Mouse (Mus musculus): ENCODE measurements around the gene Rgs6. TPM values are rescaled to one million over a fixed set of nuclear protein-coding genes. Genes with fewer than 3 reads are reported as not detected.

Rgs6 gene
- polyA plus RNA-seq, 2 experiments from 2014 or later, result 0.28 TPM; not detected in 1

DNA sequence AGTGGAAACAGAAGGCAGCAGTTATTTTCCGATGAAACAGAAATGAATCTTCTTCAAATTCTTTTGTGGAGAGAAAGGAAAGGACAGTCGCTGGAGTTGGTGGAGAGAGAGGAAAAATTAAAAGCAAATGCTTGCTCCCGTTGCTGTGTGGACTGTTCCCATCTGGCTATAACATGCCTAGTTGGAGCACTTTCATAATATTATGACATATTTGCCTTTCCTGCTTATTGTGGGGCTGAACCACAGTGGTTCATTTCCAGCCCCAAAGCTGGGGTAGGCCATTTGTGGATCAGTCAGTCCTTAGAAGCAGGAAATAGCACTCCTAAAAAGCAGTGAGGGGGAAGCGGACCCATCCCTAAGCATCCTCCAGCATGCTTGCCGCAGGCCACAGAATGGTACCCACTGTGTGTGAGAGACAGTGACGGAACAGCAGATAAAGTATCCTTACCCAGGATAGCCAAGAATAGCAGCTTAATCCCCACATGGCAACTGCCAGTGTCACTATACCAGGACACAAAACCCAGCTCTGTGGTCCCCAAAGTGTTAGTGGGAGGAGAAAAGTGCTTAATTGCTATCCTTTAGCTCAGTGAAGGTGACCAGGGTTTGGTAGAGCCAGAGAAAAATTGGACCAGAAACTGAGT lies 456.0 kb downstream of the Rgs6 start:
- no peak for ATAC-seq

DNA sequence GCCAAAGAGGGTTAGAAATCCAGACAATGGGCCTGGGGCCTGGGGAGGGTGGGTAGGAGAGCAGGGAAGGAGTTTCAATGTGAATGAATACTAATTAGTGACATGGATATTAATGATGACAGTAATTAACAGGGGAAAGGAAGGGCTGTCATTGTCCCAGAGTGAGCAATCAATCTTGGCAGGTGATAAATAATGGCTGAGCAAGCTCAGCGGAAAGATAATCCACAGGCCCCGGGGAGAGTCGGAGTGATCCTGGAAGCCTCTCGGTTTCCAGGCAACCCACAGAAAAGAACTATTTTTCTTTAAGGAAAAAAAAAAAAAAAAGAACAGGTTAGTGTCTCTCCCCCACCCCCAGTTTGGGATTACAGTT lies 456.5 kb downstream of the Rgs6 start:
- no peak for ATAC-seq

- no peak for ATAC-seq
These were observed 457.0 kb downstream of the Rgs6 start for GRCm38 (mm10) chr12:83045001-83045531.

GRCm38 (mm10) chr12:83046734-83047133 lies 458.6 kb downstream of the Rgs6 start:
- no peak for ATAC-seq

- no peak for ATAC-seq
These were observed 459.6 kb downstream of the Rgs6 start for GRCm38 (mm10) chr12:83047710-83048109.

- no peak for ATAC-seq
These were observed 462.4 kb downstream of the Rgs6 start for GRCm38 (mm10) chr12:83050514-83050913.

GRCm38 (mm10) chr12:83052391-83052790 lies 464.3 kb downstream of the Rgs6 start:
- no peak for ATAC-seq

DNA sequence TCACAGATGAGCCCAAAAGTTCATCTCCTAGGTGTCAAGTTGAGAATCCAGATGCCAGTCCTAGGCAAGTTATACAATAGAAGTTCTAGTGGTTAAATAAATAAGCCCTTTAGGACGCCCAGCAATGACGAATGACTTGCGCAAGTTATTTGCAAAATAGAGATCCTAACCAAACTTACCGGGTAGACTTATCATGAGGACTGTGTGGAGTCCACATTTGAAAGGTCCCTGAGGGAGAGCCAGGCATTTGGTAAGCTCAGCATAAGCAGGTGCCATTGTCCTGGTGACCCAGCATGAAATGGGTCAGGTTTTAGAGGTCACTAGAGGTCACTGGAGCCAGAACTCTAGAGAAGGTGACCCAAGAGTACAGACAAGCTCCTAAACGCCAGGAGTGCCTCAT lies 467.6 kb downstream of the Rgs6 start:
- ATAC-seq, result no peak

DNA sequence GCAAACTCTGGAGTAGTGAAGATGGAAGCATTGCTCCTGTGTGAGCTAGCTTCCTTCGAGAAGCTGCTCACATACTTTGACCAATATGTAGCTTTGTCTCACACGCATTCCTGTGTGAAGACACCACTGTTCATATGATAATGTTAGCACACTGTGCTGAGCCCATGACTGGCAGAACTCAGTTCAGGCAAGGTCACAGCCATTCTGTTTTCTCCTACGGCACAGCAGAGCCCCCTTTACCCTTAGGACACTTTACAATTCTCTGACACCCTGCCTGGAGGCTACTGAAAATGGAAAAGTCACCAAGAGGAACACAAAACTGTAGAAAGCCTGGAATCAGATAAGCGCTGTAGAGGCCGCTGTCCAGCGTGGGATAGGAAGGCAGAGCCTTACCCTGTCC lies 478.3 kb downstream of the Rgs6 start:
- no peak for ATAC-seq

- ATAC-seq, result no peak
These were observed 482.8 kb downstream of the Rgs6 start for GRCm38 (mm10) chr12:83070848-83071247.

DNA sequence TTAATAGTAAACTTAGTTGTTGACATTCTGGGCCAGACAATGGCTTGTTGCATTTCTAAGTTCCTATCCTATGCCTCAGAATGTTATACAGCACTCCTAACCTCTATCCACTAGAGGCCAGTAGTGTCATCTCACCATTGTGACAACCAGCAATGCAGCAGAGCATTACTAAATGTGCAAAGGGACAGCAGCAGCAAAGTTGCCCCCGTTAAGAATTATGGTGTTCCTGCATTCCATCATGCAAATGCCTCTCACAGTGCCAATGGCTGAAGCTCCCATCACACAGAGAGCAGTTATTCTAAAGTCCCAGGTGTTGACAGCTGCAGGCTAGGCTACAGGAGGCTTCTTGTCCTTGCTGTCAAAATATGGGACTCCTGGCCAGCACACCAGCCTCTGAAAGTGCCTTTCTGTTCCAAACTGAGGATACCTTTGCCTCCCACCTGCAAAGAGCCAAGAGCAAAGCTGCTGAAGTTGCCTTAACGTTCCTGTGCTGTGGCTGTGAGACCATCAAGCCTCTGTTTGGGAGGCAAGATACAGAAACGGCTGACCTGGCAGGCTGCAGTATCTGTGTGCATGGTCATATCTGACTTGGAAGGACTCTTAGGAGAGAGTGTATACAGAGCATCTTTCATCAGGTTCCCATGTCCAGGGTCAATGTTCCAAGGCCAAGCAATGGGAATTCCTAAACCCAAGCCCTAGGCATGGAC lies 484.2 kb downstream of the Rgs6 start:
- ATAC-seq, result no peak

GRCm38 (mm10) chr12:83072951-83073878 lies 485.1 kb downstream of the Rgs6 start:
- ATAC-seq, result no peak

DNA sequence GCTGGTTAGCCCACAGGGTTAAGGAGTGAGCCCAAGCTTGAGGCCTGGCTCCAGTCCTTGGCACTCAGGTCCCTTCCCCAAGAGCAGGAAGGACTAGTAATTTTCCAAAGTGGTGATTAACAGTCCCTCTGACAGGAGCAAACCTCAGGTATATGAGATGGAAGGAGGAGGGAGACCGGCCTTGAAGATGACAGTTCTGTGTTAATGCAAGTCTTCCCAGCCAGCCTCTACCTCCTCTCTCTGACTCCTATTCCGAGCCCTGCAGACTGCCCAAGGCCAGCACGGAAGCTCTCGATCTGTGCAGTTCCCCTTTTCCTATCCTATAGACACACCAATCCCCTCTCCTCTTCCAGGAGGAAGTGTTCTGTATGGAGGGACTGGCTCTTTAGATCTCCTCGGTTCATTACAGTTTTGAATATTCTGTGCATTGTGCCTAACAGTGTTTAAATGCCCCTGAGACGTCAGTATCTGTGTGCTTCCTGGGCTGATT lies 485.8 kb downstream of the Rgs6 start:
- no peak for ATAC-seq

DNA sequence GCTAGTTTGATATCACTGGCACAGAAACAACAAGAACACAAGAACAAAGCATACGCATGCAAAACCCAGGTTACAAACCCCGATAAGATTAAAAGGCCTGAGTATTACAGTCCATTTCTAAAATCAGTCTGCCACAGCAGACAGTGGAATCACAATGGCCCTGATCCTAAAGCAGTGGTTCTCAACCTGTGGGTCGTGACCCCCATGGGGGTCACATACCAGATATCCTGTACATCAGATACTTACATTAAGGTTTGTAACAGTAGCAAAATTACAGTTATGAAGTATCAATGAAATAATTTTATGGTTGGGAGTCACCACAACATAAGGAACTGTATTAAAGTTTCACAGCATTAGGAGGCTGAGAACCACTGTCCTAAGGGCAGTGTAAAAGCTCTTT lies 488.1 kb downstream of the Rgs6 start:
- no peak for ATAC-seq

DNA sequence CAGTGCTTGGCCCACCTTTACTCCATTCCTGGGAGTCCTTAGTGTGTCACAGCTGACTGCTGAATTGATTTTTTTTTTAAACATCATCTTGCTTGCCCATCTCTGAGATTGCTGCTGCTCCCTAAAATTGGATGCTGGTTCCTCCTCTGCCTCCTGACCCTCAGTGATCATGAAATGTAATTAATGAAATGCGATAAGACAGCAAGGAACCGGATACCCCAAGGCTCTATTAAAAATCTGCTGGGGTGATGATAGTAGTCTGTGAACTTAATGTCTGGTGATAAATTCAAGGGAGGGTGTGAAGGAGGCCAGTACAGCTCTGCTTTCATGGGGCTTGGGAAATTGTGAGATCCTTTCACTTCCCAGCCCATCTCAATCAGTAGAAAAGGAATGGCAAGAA lies 489.4 kb downstream of the Rgs6 start:
- no peak for ATAC-seq

DNA sequence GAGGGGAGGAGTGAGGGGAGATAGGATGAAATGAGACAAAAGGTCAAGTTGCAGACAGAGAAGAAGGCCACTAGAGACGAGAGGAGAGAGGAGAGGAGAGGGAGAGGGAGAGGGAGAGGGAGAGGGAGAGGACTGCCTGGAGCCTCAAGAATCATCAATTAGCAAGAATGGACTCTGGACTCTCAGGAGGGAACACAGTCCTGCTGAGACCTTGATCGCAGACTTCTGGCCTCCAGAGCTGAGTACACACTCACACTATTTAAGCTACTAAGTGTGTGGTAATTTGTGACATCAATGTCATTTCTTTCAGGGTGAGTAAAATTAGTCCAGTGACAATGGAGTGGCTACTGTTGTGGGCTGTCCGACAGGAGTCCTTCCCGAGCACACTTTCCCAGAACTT lies 495.3 kb downstream of the Rgs6 start:
- ATAC-seq, result no peak

DNA sequence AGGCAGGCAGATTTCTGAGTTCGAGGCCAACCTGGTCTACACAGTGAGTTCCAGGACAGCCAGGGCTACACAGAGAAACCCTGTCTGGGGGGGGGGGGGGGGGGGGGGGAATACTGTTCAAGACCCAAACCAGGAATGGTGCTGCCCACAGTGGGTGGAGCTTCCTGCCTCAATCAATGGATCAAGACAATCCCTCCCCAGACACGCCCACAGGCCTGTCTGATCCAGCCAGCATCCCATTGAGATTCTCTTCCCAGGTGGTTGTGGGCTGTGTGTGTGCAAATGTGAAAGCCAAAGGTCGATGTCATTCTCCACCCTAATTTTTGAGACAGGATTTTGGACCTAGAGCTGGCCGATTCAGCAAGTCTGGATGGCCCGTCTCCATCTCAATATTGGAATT lies 496.5 kb downstream of the Rgs6 start:
- no peak for ATAC-seq

DNA sequence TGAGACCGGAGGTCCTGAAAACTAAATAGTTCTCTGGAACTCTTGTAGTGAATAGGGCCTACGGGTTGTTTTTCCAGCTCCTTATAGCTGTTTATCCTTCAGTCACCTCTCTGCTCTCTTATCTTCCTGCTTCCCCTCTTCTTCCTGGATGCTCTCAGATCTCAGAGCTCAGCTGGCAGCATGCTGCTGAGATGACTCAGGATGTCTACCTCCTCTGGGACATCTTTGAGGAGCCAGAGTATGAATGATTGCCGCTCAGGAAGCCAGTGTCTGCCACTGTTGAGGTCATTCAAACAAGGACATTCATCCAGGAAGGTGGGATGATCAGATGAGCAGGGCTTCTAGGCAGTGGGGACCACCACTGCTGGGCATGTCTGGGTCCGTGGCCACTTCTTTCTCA lies 498.9 kb downstream of the Rgs6 start:
- ATAC-seq, result no peak

- no peak for ATAC-seq
These were observed 499.5 kb downstream of the Rgs6 start for GRCm38 (mm10) chr12:83087555-83087954.

GRCm38 (mm10) chr12:83092001-83092400 lies 503.9 kb downstream of the Rgs6 start:
- no peak for ATAC-seq

- ATAC-seq, result no peak
These were observed 509.7 kb downstream of the Rgs6 start for GRCm38 (mm10) chr12:83097787-83098186.

GRCm38 (mm10) chr12:83098646-83099371 lies 510.7 kb downstream of the Rgs6 start:
- ATAC-seq, result no peak
